Mouse (Mus musculus) forebrain, embryonic 16.5 days (tissue): ENCODE measurements around the gene Sdc1. TPM values are rescaled to one million over a fixed set of nuclear protein-coding genes. Genes with fewer than 3 reads are reported as not detected.

Source experiments
- ATAC-seq: fragments of 200-750 bp; cut with Nextera tagmentation; 2 replicates; pipeline ENCODE4 v1.8.0; 2017; ENCODE audit warnings: mild to moderate bottlenecking, moderate library complexity
- H3K27ac ChIP-seq: fragments of 300-500 bp; sonication (generic); 2 replicates; pipeline ENCODE4 v1.5.1; 2014; ENCODE audit warnings: low read length, control low read depth
- H3K27me3 ChIP-seq: fragments of 300-500 bp; sonication (generic); replicated peaks from 2 replicates; pipeline ENCODE4 v1.6.1; 2014; ENCODE audit warnings: low read length; ENCODE audit not compliant: control insufficient read depth, insufficient read depth
- H3K36me3 ChIP-seq: fragments of 300-500 bp; sonication (generic); 2 replicates; pipeline ENCODE4 v1.6.1; 2014; ENCODE audit not compliant: control insufficient read depth, insufficient read depth
- H3K4me1 ChIP-seq: fragments of 300-500 bp; sonication (generic); replicated peaks from 2 replicates; pipeline ENCODE4 v1.6.1; 2014; ENCODE audit warnings: low read length; ENCODE audit not compliant: control insufficient read depth, insufficient read depth
- H3K4me2 ChIP-seq: fragments of 300-500 bp; sonication (generic); 2 replicates; pipeline ENCODE4 v1.6.1; 2014; ENCODE audit warnings: mild to moderate bottlenecking, low read length, control low read depth
- H3K4me3 ChIP-seq: fragments of 300-500 bp; sonication (generic); replicated peaks from 2 replicates; pipeline ENCODE4 v1.5.1; 2014; ENCODE audit warnings: mild to moderate bottlenecking, low read length, control low read depth
- H3K9ac ChIP-seq: fragments of 300-500 bp; sonication (generic); replicated peaks from 2 replicates; pipeline ENCODE4 v1.6.1; 2014; ENCODE audit warnings: low read depth, low read length, control low read depth
- H3K9me3 ChIP-seq: fragments of 300-500 bp; sonication (generic); 2 replicates; pipeline ENCODE4 v1.6.1; 2016; ENCODE audit warnings: low read length; ENCODE audit not compliant: control insufficient read depth
- WGBS: fragments of 180-500 bp; shearing (Covaris S2); extraction: QIAGEN DNeasy Blood & Tissue Kit; methylation state at CpG from one replicate; pipeline ENCODE4 v1.1.7; 2014; 5-methylcytosine and 5-hydroxymethylcytosine counted together
- polyA plus RNA-seq: library from polyadenylated mRNA; unstranded; fragments of >200 nt; fragmentation: Nextera tagmentation; extraction: Ambion mirVana; gene quantifications from 2 replicates; pipeline ENCODE4 v1.2.1, GENCODE M21; 2015

The Sdc1 gene
- polyA plus RNA-seq, 1 experiment from 2014 or later: 25.0 TPM

GRCm38 (mm10) chr12:8778106-8778505, 7.0 kb downstream of the Sdc1 start:
- no peaks in the 10 kb centered on the region for H3K27me3 ChIP-seq
- no peak overlapping the region for H3K27ac ChIP-seq
- H3K9me3 ChIP-seq: no peaks in the 10 kb centered on the region
- WGBS: 89% methylated on average over 7 of the region's 7 CpGs
- peaks cover 8% of the 10 kb centered on the region for H3K4me1 ChIP-seq
- H3K9ac ChIP-seq: no peak overlapping the region
- no peaks in the 10 kb centered on the region for H3K36me3 ChIP-seq
- no peak overlapping the region for H3K4me2 ChIP-seq
- no peak overlapping the region for H3K4me3 ChIP-seq
- ATAC-seq: no peak

- Histone ChIP-seq H3K4me1 (no peaks in the 10 kb centered on the region), H3K27me3 (no peaks in the 10 kb centered on the region), H3K4me2 (no peak overlapping the region), H3K27ac (no peak overlapping the region), H3K36me3 (no peaks in the 10 kb centered on the region), H3K9ac (no peak overlapping the region), H3K4me3 (no peak overlapping the region), H3K9me3 (no peaks in the 10 kb centered on the region)
- 83% methylated on average over 4 of the region's 4 CpGs for WGBS
- no peak for ATAC-seq
These were observed 8.7 kb downstream of the Sdc1 start for GRCm38 (mm10) chr12:8779851-8780250.

GRCm38 (mm10) chr12:8781121-8781520, 10.0 kb downstream of the Sdc1 start:
- Histone ChIP-seq H3K36me3 (no peaks in the 10 kb centered on the region), H3K9me3 (no peaks in the 10 kb centered on the region), H3K27me3 (no peaks in the 10 kb centered on the region), H3K4me2 (no peak overlapping the region), H3K9ac (no peak overlapping the region), H3K4me3 (no peak overlapping the region), H3K4me1 (no peaks in the 10 kb centered on the region), H3K27ac (no peak overlapping the region)
- ATAC-seq: no peak
- WGBS: 79% methylated on average over 7 of the region's 7 CpGs

DNA sequence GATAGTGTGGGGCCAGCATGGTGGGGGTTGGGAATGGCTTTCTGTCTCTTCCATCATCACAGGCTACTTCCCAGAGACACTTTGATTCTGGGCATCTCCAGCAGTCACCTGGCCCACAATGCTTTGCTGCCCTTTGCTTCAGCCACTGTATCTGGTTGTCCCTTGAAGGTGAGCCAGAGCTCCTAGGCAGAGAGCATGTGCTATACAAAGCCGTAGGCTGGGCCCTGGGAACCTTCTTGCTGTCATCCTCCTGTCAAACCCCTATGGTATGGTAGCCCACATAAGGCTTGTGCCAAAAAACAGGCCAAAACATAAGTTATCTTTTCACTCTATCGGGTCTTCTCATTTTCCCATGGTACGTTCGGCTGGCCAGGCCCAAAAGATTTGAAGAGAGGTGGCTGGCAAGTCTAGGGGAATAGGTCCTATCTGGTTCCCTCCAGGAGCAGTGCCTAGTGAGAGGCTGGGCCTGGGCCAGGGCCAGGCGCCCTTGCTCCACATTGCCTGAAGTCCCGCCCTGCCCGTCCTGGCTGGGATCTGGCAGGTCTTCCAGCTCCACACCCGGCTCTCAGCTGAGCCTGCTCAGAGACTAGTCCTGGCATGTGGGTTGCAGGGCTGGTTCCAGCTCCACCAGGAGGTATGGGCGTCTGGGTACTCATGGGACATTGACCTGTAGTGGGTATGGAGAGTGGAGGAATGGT, 10.7 kb downstream of the Sdc1 start:
- WGBS: 74% methylated on average over 9 of the region's 9 CpGs
- Histone ChIP-seq H3K9me3 (no peaks in the 10 kb centered on the region), H3K9ac (no peak overlapping the region), H3K4me3 (no peak overlapping the region), H3K4me2 (no peak overlapping the region), H3K27me3 (no peaks in the 10 kb centered on the region), H3K4me1 (no peaks in the 10 kb centered on the region), H3K27ac (no peak overlapping the region), H3K36me3 (no peaks in the 10 kb centered on the region)
- no peak for ATAC-seq

DNA sequence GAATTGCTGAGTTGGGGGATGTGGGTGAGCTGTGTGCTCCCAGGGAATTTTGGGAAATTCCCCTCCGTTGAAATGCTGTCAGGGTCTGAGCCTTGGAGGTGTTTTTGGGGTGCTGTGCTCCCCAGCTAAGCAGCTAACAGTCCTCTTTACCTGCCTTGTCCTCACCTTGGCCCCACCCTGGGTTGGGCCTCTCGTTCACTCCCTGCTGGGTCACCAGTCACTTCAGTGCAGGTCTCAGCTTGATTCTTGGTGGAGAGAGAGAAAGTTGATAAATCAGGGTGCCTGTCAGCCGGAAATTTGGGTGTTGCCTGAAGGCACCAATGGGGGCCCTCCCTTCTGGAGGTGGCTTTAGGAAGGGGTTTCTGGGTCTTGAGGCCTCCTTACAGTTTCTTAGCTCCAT, 11.4 kb downstream of the Sdc1 start:
- H3K4me1 ChIP-seq: no peaks in the 10 kb centered on the region
- no peaks in the 10 kb centered on the region for H3K36me3 ChIP-seq
- WGBS: 85% methylated on average over 3 of the region's 3 CpGs
- no peak overlapping the region for H3K9ac ChIP-seq
- no peaks in the 10 kb centered on the region for H3K27me3 ChIP-seq
- no peak overlapping the region for H3K27ac ChIP-seq
- no peaks in the 10 kb centered on the region for H3K9me3 ChIP-seq
- ATAC-seq: no peak
- no peak overlapping the region for H3K4me2 ChIP-seq
- no peak overlapping the region for H3K4me3 ChIP-seq

GRCm38 (mm10) chr12:8784189-8784588, 13.1 kb downstream of the Sdc1 start:
- no peak overlapping the region for H3K9ac ChIP-seq
- H3K4me2 ChIP-seq: no peak overlapping the region
- 67% methylated on average over 9 of the region's 9 CpGs for WGBS
- H3K9me3 ChIP-seq: no peaks in the 10 kb centered on the region
- H3K4me1 ChIP-seq: no peaks in the 10 kb centered on the region
- H3K27ac ChIP-seq: no peak overlapping the region
- no peaks in the 10 kb centered on the region for H3K27me3 ChIP-seq
- no peaks in the 10 kb centered on the region for H3K36me3 ChIP-seq
- H3K4me3 ChIP-seq: no peak overlapping the region
- ATAC-seq: no peak

DNA sequence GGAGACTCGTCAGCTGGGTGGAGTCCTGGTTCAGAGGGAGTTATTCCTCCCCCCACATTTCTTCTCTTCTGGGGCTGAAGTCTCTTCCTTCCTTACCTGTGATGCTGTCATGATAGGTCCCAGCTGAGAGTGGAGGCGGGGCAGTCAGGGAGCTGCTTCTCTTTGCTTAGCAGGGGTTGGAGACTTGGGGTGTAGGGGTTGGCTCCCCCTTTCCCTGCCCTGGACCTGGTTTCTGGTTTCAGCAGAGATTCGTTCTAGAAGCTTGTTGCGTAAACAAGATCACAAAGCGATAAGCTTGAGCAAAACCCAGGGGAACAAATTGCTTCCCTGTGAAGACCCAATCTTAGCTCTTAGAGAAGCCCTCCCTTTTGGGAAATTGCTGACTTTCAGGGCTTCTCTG, 15.4 kb downstream of the Sdc1 start:
- no peak overlapping the region for H3K4me3 ChIP-seq
- no peak overlapping the region for H3K4me2 ChIP-seq
- H3K9me3 ChIP-seq: no peaks in the 10 kb centered on the region
- peaks cover 9% of the 10 kb centered on the region for H3K36me3 ChIP-seq
- no peak overlapping the region for H3K9ac ChIP-seq
- WGBS: 88% methylated on average over 5 of the region's 5 CpGs
- no peak overlapping the region for H3K27ac ChIP-seq
- no peak for ATAC-seq
- H3K27me3 ChIP-seq: no peaks in the 10 kb centered on the region
- H3K4me1 ChIP-seq: no peaks in the 10 kb centered on the region

DNA sequence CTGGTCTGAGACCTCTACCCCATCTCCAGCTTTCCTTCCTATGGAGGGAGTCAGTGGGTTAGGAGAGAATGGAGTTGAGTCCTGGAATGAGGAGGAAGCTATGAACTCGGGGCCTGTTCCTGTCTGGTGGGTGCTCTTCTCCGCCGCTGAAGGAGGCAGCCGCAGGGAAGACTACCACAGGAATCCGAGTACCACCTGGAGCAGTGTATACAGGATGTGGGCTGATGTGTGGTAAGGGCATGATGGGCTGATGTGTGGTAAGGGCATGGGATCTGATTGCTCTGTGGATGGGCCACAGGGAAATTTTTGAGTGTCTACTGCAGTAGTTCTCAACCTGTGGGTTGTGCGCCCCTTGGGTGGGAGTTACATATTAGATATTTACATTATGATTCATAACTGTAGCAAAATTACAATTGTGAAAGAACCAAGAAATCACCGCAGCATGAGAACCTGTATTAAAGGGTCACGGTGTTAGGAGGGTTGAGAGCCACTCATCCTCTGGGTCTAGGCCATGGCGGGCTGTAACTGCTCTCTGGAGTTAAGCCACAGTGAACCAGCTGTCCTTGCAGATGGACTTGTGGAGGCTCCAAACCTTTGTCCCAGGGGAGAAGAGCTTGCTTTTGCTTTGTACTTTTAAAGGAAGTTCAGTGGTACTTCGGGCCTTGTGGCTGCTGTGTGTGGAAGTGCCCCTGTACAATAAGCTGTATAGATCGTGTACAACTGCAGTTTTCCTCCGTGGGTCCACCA, 16.0 kb downstream of the Sdc1 start:
- Histone ChIP-seq H3K4me2 (no peak overlapping the region), H3K36me3 (peaks cover 9% of the 10 kb centered on the region), H3K4me3 (no peak overlapping the region), H3K27ac (no peak overlapping the region), H3K27me3 (no peaks in the 10 kb centered on the region), H3K9ac (no peak overlapping the region), H3K9me3 (no peaks in the 10 kb centered on the region), H3K4me1 (no peaks in the 10 kb centered on the region)
- WGBS: 90% methylated on average over 12 of the region's 12 CpGs
- no peak for ATAC-seq

GRCm38 (mm10) chr12:8788469-8788868, 17.3 kb downstream of the Sdc1 start:
- no peak for ATAC-seq
- H3K9me3 ChIP-seq: no peaks in the 10 kb centered on the region
- 64% methylated on average over 3 of the region's 3 CpGs for WGBS
- H3K9ac ChIP-seq: no peak overlapping the region
- H3K27me3 ChIP-seq: no peaks in the 10 kb centered on the region
- no peak overlapping the region for H3K27ac ChIP-seq
- H3K4me2 ChIP-seq: no peak overlapping the region
- H3K4me3 ChIP-seq: no peak overlapping the region
- H3K36me3 ChIP-seq: peaks cover 11% of the 10 kb centered on the region
- no peaks in the 10 kb centered on the region for H3K4me1 ChIP-seq
